Mouse (Mus musculus) cerebellum, adult (tissue): ENCODE results near the gene Gm20388.
A peak's percentile ranks its signal among the peaks of the same experiment; 100 is the strongest.

Experiments
- ATAC-seq: cut with Nextera tagmentation; 2 replicates; pipeline ENCODE4 v1.9.2; 2017; ENCODE audit warnings: mild to moderate bottlenecking, moderate library complexity, mixed read lengths; ENCODE audit not compliant: insufficient number of reproducible peaks, low FRiP score, low TSS enrichment

Gene Gm20388

GRCm38 (mm10) chr8:120557170-120557965, 646.7 kb downstream of the Gm20388 start:
- peak; percentile 10; the same call in 1 of the 2 replicates for ATAC-seq

- no peak for ATAC-seq
These were observed 647.5 kb downstream of the Gm20388 start for GRCm38 (mm10) chr8:120558162-120558561.

GRCm38 (mm10) chr8:120559654-120560053, 649.0 kb downstream of the Gm20388 start:
- no peak for ATAC-seq

- no peak for ATAC-seq
These were observed 649.9 kb downstream of the Gm20388 start for GRCm38 (mm10) chr8:120560535-120560934.

GRCm38 (mm10) chr8:120561539-120562435, 651.1 kb downstream of the Gm20388 start:
- ATAC-seq, result no peak

GRCm38 (mm10) chr8:120562680-120563347, 652.2 kb downstream of the Gm20388 start:
- ATAC-seq, result no peak

GRCm38 (mm10) chr8:120563348-120563724, 652.7 kb downstream of the Gm20388 start:
- ATAC-seq, result no peak

GRCm38 (mm10) chr8:120563851-120564837, 653.5 kb downstream of the Gm20388 start:
- 0 out of 2 replicates have a peak, but pooled peaks have one; percentile 14 for ATAC-seq

- ATAC-seq, result no peak
These were observed 654.6 kb downstream of the Gm20388 start for GRCm38 (mm10) chr8:120565151-120565711.

- ATAC-seq, result 0 out of 2 replicates have a peak, but pooled peaks have one; percentile 15
These were observed 656.0 kb downstream of the Gm20388 start for GRCm38 (mm10) chr8:120566681-120567080.

GRCm38 (mm10) chr8:120567731-120568130, 657.1 kb downstream of the Gm20388 start:
- no peak for ATAC-seq

GRCm38 (mm10) chr8:120568164-120568798, 657.6 kb downstream of the Gm20388 start:
- no peak for ATAC-seq

GRCm38 (mm10) chr8:120569123-120569522, 658.5 kb downstream of the Gm20388 start:
- ATAC-seq, result no peak

GRCm38 (mm10) chr8:120569939-120570715, 659.5 kb downstream of the Gm20388 start:
- no peak for ATAC-seq

- ATAC-seq, result no peak
These were observed 660.9 kb downstream of the Gm20388 start for GRCm38 (mm10) chr8:120571561-120571960.

- ATAC-seq, result no peak
These were observed 661.9 kb downstream of the Gm20388 start for GRCm38 (mm10) chr8:120572534-120572933.

GRCm38 (mm10) chr8:120573866-120574265, 663.2 kb downstream of the Gm20388 start:
- ATAC-seq, result no peak

- ATAC-seq, result no peak
These were observed 664.3 kb downstream of the Gm20388 start for GRCm38 (mm10) chr8:120574941-120575340.
